Comparison of ENCODE assay signal across 9 mouse cellular contexts in the genomic region with DNA sequence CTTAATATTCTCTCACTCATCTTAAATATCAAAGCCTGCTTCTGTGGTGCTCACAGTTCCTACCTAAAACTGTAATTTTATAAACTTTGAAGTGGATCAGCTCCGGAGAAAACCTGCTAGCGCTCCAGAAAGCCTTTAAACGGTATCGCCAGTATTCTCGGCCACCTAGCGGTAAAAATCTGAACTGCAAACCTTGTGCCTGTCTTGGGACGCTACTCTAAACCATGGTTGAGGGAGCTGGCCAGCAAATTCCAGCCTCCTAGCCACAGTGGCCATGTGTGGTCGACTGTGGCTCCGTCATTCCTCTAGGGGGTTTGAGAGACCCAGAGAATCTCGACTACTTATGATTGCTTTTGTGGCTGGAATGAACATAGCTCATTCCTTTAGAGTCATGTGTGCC. TPM values are rescaled to one million over a fixed set of nuclear protein-coding genes. Genes with fewer than 3 reads are reported as not detected.
DNase-seq lines count a peak whose midpoint lies in the region; ATAC-seq lines count a peak whose summit lies in the region.
"Had no signal": no experiment of that assay in that cellular context is flagged by ENCODE, and none has a peak within 500 bp of the region (broad histone marks: within the 10 kb centered on the region; RNA-seq: fewer than 3 reads in every experiment).

No protein-coding gene starts in this region.

- H3K27ac ChIP-seq in forebrain, embryonic 15.5 days (replicated peaks): no peak overlapping the region
- H3K27ac ChIP-seq in hindbrain, embryonic 14.5 days: no peak overlapping the region
- H3K27ac ChIP-seq: macrophage had no signal

- peak; percentile 78 for ATAC-seq in forebrain, embryonic 15.5 days (replicated peaks)
- ATAC-seq in hindbrain, embryonic 14.5 days (ENCODE audit: low FRiP score): peak; percentile 53

- H3K4me2 ChIP-seq in forebrain, embryonic 15.5 days (replicated peaks): no peak overlapping the region
- no peak overlapping the region for H3K4me2 ChIP-seq in hindbrain, embryonic 14.5 days (replicated peaks)

- no peaks in the 10 kb centered on the region for H3K4me1 ChIP-seq in forebrain, embryonic 15.5 days
- no peaks in the 10 kb centered on the region for H3K4me1 ChIP-seq in hindbrain, embryonic 14.5 days (replicated peaks; ENCODE audit: control insufficient read depth, insufficient read depth, low read length)

- no peak overlapping the region for H3K4me3 ChIP-seq in forebrain, embryonic 15.5 days
- H3K4me3 ChIP-seq in hindbrain, embryonic 14.5 days (replicated peaks; ENCODE audit: low read length): no peak overlapping the region

- H3K27me3 ChIP-seq in forebrain, embryonic 15.5 days: no peaks in the 10 kb centered on the region
- no peaks in the 10 kb centered on the region for H3K27me3 ChIP-seq in hindbrain, embryonic 14.5 days (ENCODE audit: control insufficient read depth, insufficient read depth, low read length)

- peaks cover 4% of the 10 kb centered on the region; the same call in 1 of the 2 replicates for H3K36me3 ChIP-seq in forebrain, embryonic 15.5 days
- peaks cover 6% of the 10 kb centered on the region; the same call in 1 of the 2 replicates for H3K36me3 ChIP-seq in hindbrain, embryonic 14.5 days (replicated peaks; ENCODE audit: control insufficient read depth, insufficient read depth)

- peak; percentile 47 for DNase-seq in MEL-GATA-1-ER (ENCODE audit: extremely low read depth, low read depth)
- DNase-seq in c-Kit-positive CD71-positive TER-119-positive erythroid progenitor cells, embryonic 14.5 days (ENCODE audit: low spot score): peak; percentile 70
- DNase-seq in hindbrain, embryonic 14.5 days (ENCODE audit: low spot score): peak; percentile 92
- DNase-seq in layer of hippocampus, postnatal 25 days (ENCODE audit: extremely low spot score in 1 of 2, low spot score in 1 of 2): peak; percentile 75 to 97
- peak; percentile 94 for DNase-seq in lung, postnatal 36 days
- DNase-seq in retina, postnatal 1 day: peak; percentile 86
- peak; percentile 45 for DNase-seq in urinary bladder, adult 2 months (ENCODE audit: low spot score)

- WGBS in forebrain, embryonic 15.5 days: 8% methylated on average over 10 of the region's 10 CpGs
- 15% methylated on average over 10 of the region's 10 CpGs for WGBS in hindbrain, embryonic 14.5 days

- no peak overlapping the region for H3K9ac ChIP-seq in forebrain, embryonic 15.5 days (replicated peaks)
- H3K9ac ChIP-seq in hindbrain, embryonic 14.5 days: no peak overlapping the region

- H3K9me3 ChIP-seq in forebrain, embryonic 15.5 days: no peaks in the 10 kb centered on the region
- H3K9me3 ChIP-seq in hindbrain, embryonic 14.5 days (ENCODE audit: control insufficient read depth, low read length): no peaks in the 10 kb centered on the region

RNA-seq across cellular contexts. Expression of gene Klhl42, which starts 25.4 kb away (rescaled TPM):
- 6.0 and 6.4 TPM in 2 replicates for polyA plus RNA-seq in forebrain, embryonic 15.5 days (2015; fragmentation: Nextera tagmentation; extraction: Ambion mirVana)
- 11.0 and 12.4 TPM in 2 replicates for polyA plus RNA-seq in hindbrain, embryonic 14.5 days (2014; fragmentation: Nextera tagmentation; extraction: Ambion mirVana)
- total RNA-seq in layer of hippocampus, postnatal 25 days (2021): 10 to 100 TPM; 20.5 to 21.9 TPM
- polyA plus RNA-seq in urinary bladder, adult 2 months (2012; rRNA removed): 18.4 and 21.9 TPM in 2 replicates

RNA-seq across cellular contexts. Expression of gene Mansc4, which starts 29.7 kb away (rescaled TPM):
- polyA plus RNA-seq in forebrain, embryonic 15.5 days (2015; fragmentation: Nextera tagmentation; extraction: Ambion mirVana): 0.72 and 1.7 TPM in 2 replicates
- 0.43 and 1.4 TPM in 2 replicates for polyA plus RNA-seq in hindbrain, embryonic 14.5 days (2014; fragmentation: Nextera tagmentation; extraction: Ambion mirVana)
- total RNA-seq in layer of hippocampus, postnatal 25 days (2021): 1 to 10 TPM in 1 of 2 experiments, not detected in 1; 1.0 TPM
- polyA plus RNA-seq in urinary bladder, adult 2 months (2012; rRNA removed): 4.3 and 4.7 TPM in 2 replicates
- polyA plus RNA-seq: macrophage had no signal
